Mouse (Mus musculus) MEL (cell line): ENCODE results near the gene Arhgap35. TPM values are rescaled to one million over a fixed set of nuclear protein-coding genes. Genes with fewer than 3 reads are reported as not detected.

ENCODE experiments used
- DNase-seq: peaks from one replicate; pipeline ENCODE4 v3.0.0; 2011; ENCODE audit warnings: low read depth, low spot score
- H3K27ac ChIP-seq: 2 replicates; pipeline ENCODE4 v1.5.1; 2012; ENCODE audit warnings: low read depth, mild to moderate bottlenecking, control low read depth, low read length, moderate library complexity; ENCODE audit not compliant: control insufficient read depth
- H3K27me3 ChIP-seq, 2 experiments: fragments of 150-350 bp in 1 of 2; sonication (generic) in 1 of 2; 2 replicates each; pipeline ENCODE4 v1.6.1; 2012; ENCODE audit warnings: low read length in 2 of 2, mild to moderate bottlenecking in 2 of 2, improper control_type of control experiment in 1 of 2, moderate library complexity in 1 of 2; ENCODE audit not compliant: insufficient read depth in 2 of 2, control insufficient read depth in 1 of 2
- H3K36me3 ChIP-seq, 2 experiments: 2 replicates each; pipeline ENCODE4 v1.6.1; 2012 to 2014; ENCODE audit warnings: low read length in 2 of 2, improper control_type of control experiment in 1 of 2, inconsistent platforms in 1 of 2, mild to moderate bottlenecking in 1 of 2; ENCODE audit not compliant: insufficient read depth in 2 of 2, control insufficient read depth in 1 of 2
- H3K4me1 ChIP-seq, 2 experiments: fragments of 150-350 bp in 1 of 2; sonication (generic) in 1 of 2; 2 replicates each; pipeline ENCODE4 v1.6.1; 2012; ENCODE audit warnings: low read length in 2 of 2, improper control_type of control experiment in 1 of 2, mild to moderate bottlenecking in 1 of 2; ENCODE audit not compliant: insufficient read depth in 2 of 2, control insufficient read depth in 1 of 2
- H3K4me3 ChIP-seq, 2 experiments: fragments of 150-350 bp in 1 of 2; sonication (generic) in 1 of 2; 2 replicates each; pipeline ENCODE4 v1.5.1; 2012; ENCODE audit warnings: low read depth in 2 of 2, low read length in 2 of 2, mild to moderate bottlenecking in 2 of 2, moderate library complexity in 2 of 2, control low read depth in 1 of 2, improper control_type of control experiment in 1 of 2; ENCODE audit not compliant: control insufficient read depth in 1 of 2, insufficient read depth in 1 of 2
- H3K79me2 ChIP-seq: 2 replicates; pipeline ENCODE4 v1.6.1; 2012; ENCODE audit warnings: mild to moderate bottlenecking, low read length, moderate library complexity; ENCODE audit not compliant: control insufficient read depth, poor library complexity, insufficient read depth
- H3K9ac ChIP-seq: 2 replicates; pipeline ENCODE4 v1.6.1; 2012; ENCODE audit warnings: low read depth, mild to moderate bottlenecking, control low read depth, low read length, moderate library complexity; ENCODE audit not compliant: control insufficient read depth, poor library complexity, severe bottlenecking
- H3K9me3 ChIP-seq: fragments of 150-350 bp; sonication (generic); replicated peaks from 2 replicates; pipeline ENCODE4 v1.6.1; 2012; ENCODE audit warnings: mild to moderate bottlenecking, low read length, improper control_type of control experiment, moderate library complexity; ENCODE audit not compliant: insufficient read depth
- CTCF ChIP-seq, 3 experiments: IDR thresholded peaks in 2 of 3; conservative IDR thresholded peaks in 1 of 3; 2 replicates each; pipeline ENCODE4 v1.5.1; 2011 to 2012; ENCODE audit warnings: low read length in 3 of 3, low read depth in 2 of 3, mild to moderate bottlenecking in 2 of 3, improper control_type of control experiment in 1 of 3, inconsistent platforms in 1 of 3, mixed read lengths in 1 of 3, moderate library complexity in 1 of 3; ENCODE audit not compliant: control insufficient read depth in 1 of 3, insufficient read depth in 1 of 3, poor library complexity in 1 of 3, severe bottlenecking in 1 of 3
- EP300 ChIP-seq, 2 experiments: IDR thresholded peaks; 2 replicates each; pipeline ENCODE4 v1.6.1; 2011; ENCODE audit warnings: improper control_type of control experiment in 2 of 2, low read length in 2 of 2, low read depth in 1 of 2, mild to moderate bottlenecking in 1 of 2
- ETS1 ChIP-seq: IDR thresholded peaks from 2 replicates; pipeline ENCODE4 v1.6.1; 2012; ENCODE audit warnings: low read depth, mild to moderate bottlenecking, inconsistent platforms, low read length, improper control_type of control experiment, moderate library complexity
- GABPA ChIP-seq: IDR thresholded peaks from 2 replicates; pipeline ENCODE4 v1.6.1; 2012; ENCODE audit warnings: low read depth, mild to moderate bottlenecking, inconsistent platforms, low read length, improper control_type of control experiment, moderate library complexity
- HCFC1 ChIP-seq: IDR thresholded peaks from 2 replicates; pipeline ENCODE4 v1.6.1; 2012; ENCODE audit warnings: low read depth, mild to moderate bottlenecking, inconsistent platforms, low read length, improper control_type of control experiment, moderate library complexity
- MAX ChIP-seq: IDR thresholded peaks from 2 replicates; pipeline ENCODE4 v1.6.1; 2011; ENCODE audit warnings: low read length, improper control_type of control experiment
- MAZ ChIP-seq: IDR thresholded peaks from 2 replicates; pipeline ENCODE4 v1.6.1; 2012; ENCODE audit warnings: low read depth, mild to moderate bottlenecking, inconsistent platforms, low read length, improper control_type of control experiment
- MYC ChIP-seq: IDR thresholded peaks from 2 replicates; pipeline ENCODE4 v1.6.1; 2011; ENCODE audit warnings: low read depth, mild to moderate bottlenecking, low read length, improper control_type of control experiment, moderate library complexity
- NELFE ChIP-seq: IDR thresholded peaks from 2 replicates; pipeline ENCODE4 v1.6.1; 2011; ENCODE audit warnings: low read depth, low read length, improper control_type of control experiment
- NRF1 ChIP-seq: IDR thresholded peaks from 2 replicates; pipeline ENCODE4 v1.6.1; 2014; ENCODE audit warnings: low read depth, mild to moderate bottlenecking, inconsistent platforms, low read length, improper control_type of control experiment, moderate library complexity; ENCODE audit not compliant: poor library complexity, insufficient read depth, severe bottlenecking
- POLR2AphosphoS2 ChIP-seq: IDR thresholded peaks from 2 replicates; pipeline ENCODE4 v1.6.1; 2011; ENCODE audit warnings: low read length, improper control_type of control experiment
- POLR2AphosphoS5 ChIP-seq: IDR thresholded peaks from 2 replicates; pipeline ENCODE4 v1.6.1; 2012; ENCODE audit warnings: low read depth, borderline replicate concordance, mild to moderate bottlenecking, inconsistent platforms, low read length, moderate library complexity, mixed read lengths
- RCOR1 ChIP-seq: IDR thresholded peaks from 2 replicates; pipeline ENCODE4 v1.6.1; 2012; ENCODE audit warnings: low read depth, mild to moderate bottlenecking, inconsistent platforms, low read length, improper control_type of control experiment
- SMC3 ChIP-seq: IDR thresholded peaks from 2 replicates; pipeline ENCODE4 v1.6.1; 2011; ENCODE audit warnings: low read depth, low read length, improper control_type of control experiment
- TAL1 ChIP-seq: IDR thresholded peaks from 2 replicates; pipeline ENCODE4 v1.6.1; 2012; ENCODE audit warnings: mild to moderate bottlenecking, inconsistent platforms, low read length, moderate library complexity, mixed read lengths
- TCF12 ChIP-seq: IDR thresholded peaks from 2 replicates; pipeline ENCODE4 v1.6.1; 2014; ENCODE audit warnings: low read depth, mild to moderate bottlenecking, inconsistent platforms, low read length, improper control_type of control experiment, moderate library complexity
- USF1 ChIP-seq: IDR thresholded peaks from 2 replicates; pipeline ENCODE4 v1.6.1; 2014; ENCODE audit warnings: low read depth, mild to moderate bottlenecking, inconsistent platforms, low read length, improper control_type of control experiment, moderate library complexity
- ZC3H11A ChIP-seq: IDR thresholded peaks from 2 replicates; pipeline ENCODE4 v1.6.1; 2012; ENCODE audit warnings: low read depth, mild to moderate bottlenecking, inconsistent platforms, low read length, improper control_type of control experiment
- ZNF384 ChIP-seq: IDR thresholded peaks from 2 replicates; pipeline ENCODE4 v1.6.1; 2012; ENCODE audit warnings: low read depth, mild to moderate bottlenecking, inconsistent platforms, low read length, improper control_type of control experiment
- polyA plus RNA-seq, 2 experiments: library from polyadenylated mRNA; stranded (reverse) in 1 of 2; unstranded in 1 of 2; fragments of >175 nt in 1 of 2; fragments of >200 nt in 1 of 2; gene quantifications; 2 replicates each; pipeline versions ENCODE4 v1.2.1 to v1.2.4; 2012; ENCODE audit warnings: low replicate concordance in 2 of 2, low read depth in 1 of 2; ENCODE audit not compliant: insufficient read length in 2 of 2, insufficient read depth in 1 of 2, missing spikeins in 1 of 2
- total RNA-seq: library from RNA; depleted of rRNA; stranded (reverse); fragments of 300-350 nt; gene quantifications from 2 replicates; pipeline ENCODE4 v1.2.3, GENCODE M21; 2012

Arhgap35 gene
- total and polyA plus RNA-seq, 3 experiments = 7.4 to 13.4 TPM; not detected in 1

DNA sequence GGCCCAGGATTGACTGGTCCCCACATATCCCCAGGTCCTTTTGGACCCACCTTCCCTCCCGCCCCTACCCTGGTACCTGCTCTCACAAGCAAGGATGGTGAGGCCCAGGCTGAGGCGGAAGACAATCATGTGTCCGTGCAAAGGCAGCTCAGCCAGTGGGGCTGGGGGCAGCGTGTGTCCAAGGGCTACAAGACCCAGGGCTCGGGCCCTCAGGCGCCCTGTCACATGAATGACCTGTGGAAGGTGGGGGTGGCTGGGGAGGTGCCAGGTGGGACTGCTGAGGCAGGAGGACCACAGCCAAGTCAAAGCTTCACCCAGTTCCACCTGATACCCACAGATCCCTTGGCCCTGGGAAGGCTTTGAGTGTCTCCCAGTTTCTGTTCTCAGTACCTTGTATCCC, 153.1 kb downstream of the Arhgap35 start:
- Histone ChIP-seq H3K79me2 (no peaks in the 10 kb centered on the region), H3K27me3 (no peaks in the 10 kb centered on the region), H3K36me3 (no peaks in the 10 kb centered on the region), H3K27ac (no peak overlapping the region), H3K9ac (no peak overlapping the region), H3K9me3 (no peaks in the 10 kb centered on the region), H3K4me1 (no peaks in the 10 kb centered on the region), H3K4me3 (no peak overlapping the region)
- no peak for DNase-seq
- TF ChIP-seq TCF12 = no peak

DNA sequence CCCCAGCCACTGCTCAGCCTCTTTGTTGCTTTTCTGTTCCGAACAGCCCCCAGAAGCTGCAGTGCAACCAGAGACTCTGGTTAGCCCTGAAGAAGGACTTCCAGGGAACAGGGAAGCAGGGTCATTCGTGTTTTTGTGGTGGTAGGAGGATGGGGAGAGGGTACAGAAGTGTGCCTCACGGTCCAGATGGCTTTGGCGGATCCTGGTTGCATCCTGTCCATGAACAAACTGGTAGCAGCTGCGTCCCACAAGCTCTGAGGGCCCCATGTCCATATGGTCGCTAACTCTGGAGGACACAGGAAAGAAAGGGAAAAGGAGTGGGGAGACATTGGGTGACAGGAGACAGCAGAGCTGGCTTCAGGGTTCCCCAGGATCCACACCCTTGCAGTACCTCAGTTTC, 153.6 kb downstream of the Arhgap35 start:
- Histone ChIP-seq H3K9ac (no peak overlapping the region), H3K9me3 (no peaks in the 10 kb centered on the region), H3K36me3 (no peaks in the 10 kb centered on the region), H3K79me2 (no peaks in the 10 kb centered on the region), H3K27ac (no peak overlapping the region), H3K4me3 (no peak overlapping the region), H3K4me1 (no peaks in the 10 kb centered on the region), H3K27me3 (no peaks in the 10 kb centered on the region)
- TF ChIP-seq ETS1 (no peak), HCFC1 (no peak), POLR2AphosphoS5 (no peak), SMC3 (no peak), ZC3H11A (no peak), GABPA (no peak), TCF12 (no peak), MAX (no peak), TAL1 (no peak), MAZ (no peak), NRF1 (no peak), RCOR1 (no peak), ZNF384 (no peak), POLR2AphosphoS2 (no peak)
- DNase-seq = no peak

DNA sequence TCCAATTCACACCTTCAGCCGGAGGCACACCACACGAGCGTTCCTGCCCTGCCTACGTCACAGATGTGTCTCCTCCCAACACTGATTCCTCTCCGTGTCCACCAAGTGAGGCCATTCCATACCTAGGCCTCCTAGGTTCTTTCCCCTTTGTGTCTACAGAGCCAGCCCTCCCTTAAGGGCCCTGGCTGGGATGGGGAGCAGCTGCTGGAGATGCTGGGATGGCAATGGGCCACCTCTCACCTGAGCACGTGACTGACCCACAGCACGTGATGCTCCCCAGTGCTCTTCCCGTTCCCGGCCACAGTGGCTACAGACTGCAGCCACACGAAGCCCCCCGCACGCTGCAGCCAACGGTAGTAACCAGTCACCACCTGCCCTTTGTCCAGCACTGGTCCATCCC, 154.2 kb downstream of the Arhgap35 start:
- H3K9me3 ChIP-seq = no peaks in the 10 kb centered on the region
- no peaks in the 10 kb centered on the region for H3K79me2 ChIP-seq
- H3K4me3 ChIP-seq = no peak overlapping the region
- no peak for DNase-seq
- no peaks in the 10 kb centered on the region for H3K4me1 ChIP-seq
- TF ChIP-seq CTCF (IDR thresholded peaks at IDR 0.05 in 2 of 3, conservative IDR thresholded peaks at IDR 0.05 in 1 of 3; ENCODE audit: control insufficient read depth in 1 of 3, insufficient read depth in 1 of 3, low read depth in 2 of 3, low read length in 3 of 3, poor library complexity in 1 of 3, severe bottlenecking in 1 of 3) = no peak
- TF ChIP-seq EP300 (IDR thresholded peaks at IDR 0.05; ENCODE audit: low read depth in 1 of 2, low read length in 2 of 2) = no peak
- TF ChIP-seq GABPA = no peak
- TF ChIP-seq USF1 = no peak
- no peak for TF ChIP-seq ETS1
- TF ChIP-seq MYC = no peak
- TF ChIP-seq NELFE = no peak
- no peak overlapping the region for H3K27ac ChIP-seq
- no peaks in the 10 kb centered on the region for H3K27me3 ChIP-seq
- no peak overlapping the region for H3K9ac ChIP-seq
- H3K36me3 ChIP-seq = no peaks in the 10 kb centered on the region
